8 mouse cellular contexts compared by ENCODE assay signal in the genomic region with DNA sequence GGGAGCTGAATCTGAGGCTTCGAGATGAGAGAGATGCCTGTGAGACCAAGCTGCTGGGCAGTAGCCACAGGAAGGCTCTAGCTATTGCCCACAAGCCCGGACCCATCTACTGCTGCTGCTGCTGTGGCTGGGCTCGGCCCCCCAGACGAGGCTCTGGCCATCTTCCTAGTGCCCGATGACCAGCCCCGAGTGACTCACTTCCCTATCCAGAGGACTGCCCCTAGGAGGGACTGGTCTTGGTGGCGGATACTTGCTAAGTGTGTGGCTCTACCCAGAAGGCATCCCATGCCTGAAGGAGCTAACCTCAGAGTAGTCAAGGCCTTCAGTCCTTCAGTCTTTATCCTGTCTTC. TPM values are rescaled to one million over a fixed set of nuclear protein-coding genes. Genes with fewer than 3 reads are reported as not detected.
DNase-seq lines count a peak whose midpoint lies in the region; ATAC-seq lines count a peak whose summit lies in the region.

No protein-coding gene starts in this region.

- H3K27me3 ChIP-seq in hindbrain, embryonic 13.5 days: peaks cover 62% of the 10 kb centered on the region
- peaks cover 59% of the 10 kb centered on the region for H3K27me3 ChIP-seq in hindbrain, embryonic 12.5 days
- H3K27me3 ChIP-seq in limb, embryonic 13.5 days: peaks cover 54% of the 10 kb centered on the region
- H3K27me3 ChIP-seq in hindbrain, embryonic 11.5 days (ENCODE audit: control insufficient read depth, insufficient read depth, low read length): peaks cover 59% of the 10 kb centered on the region

- WGBS in hindbrain, embryonic 13.5 days: 66% methylated on average over 7 of the region's 7 CpGs
- 74% methylated on average over 7 of the region's 7 CpGs for WGBS in hindbrain, embryonic 12.5 days
- WGBS in limb, embryonic 13.5 days: 75% methylated on average over 7 of the region's 7 CpGs
- WGBS in hindbrain, embryonic 11.5 days: 78% methylated on average over 7 of the region's 7 CpGs

- H3K4me1 ChIP-seq in hindbrain, embryonic 13.5 days (replicated peaks): peaks cover 65% of the 10 kb centered on the region
- peaks cover 55% of the 10 kb centered on the region for H3K4me1 ChIP-seq in hindbrain, embryonic 12.5 days
- peaks cover 66% of the 10 kb centered on the region for H3K4me1 ChIP-seq in limb, embryonic 13.5 days
- peaks cover 11% of the 10 kb centered on the region for H3K4me1 ChIP-seq in hindbrain, embryonic 11.5 days (replicated peaks; ENCODE audit: control insufficient read depth, insufficient read depth, low read length)

- H3K27ac ChIP-seq in hindbrain, embryonic 13.5 days: no peak overlapping the region
- H3K27ac ChIP-seq in hindbrain, embryonic 12.5 days: no peak overlapping the region
- H3K27ac ChIP-seq in limb, embryonic 13.5 days: peak overlapping the region; percentile 39; the same call in 1 of the 2 replicates
- H3K27ac ChIP-seq in hindbrain, embryonic 11.5 days (ENCODE audit: low read depth, low read length): no peak overlapping the region

- H3K9me3 ChIP-seq in hindbrain, embryonic 13.5 days: no peaks in the 10 kb centered on the region
- no peaks in the 10 kb centered on the region for H3K9me3 ChIP-seq in hindbrain, embryonic 12.5 days (replicated peaks)
- H3K9me3 ChIP-seq in limb, embryonic 13.5 days: no peaks in the 10 kb centered on the region
- H3K9me3 ChIP-seq in hindbrain, embryonic 11.5 days (ENCODE audit: control insufficient read depth, low read length): no peaks in the 10 kb centered on the region

- DNase-seq in adipocyte (ENCODE audit: low spot score): peak; percentile 63
- DNase-seq in fibroblast of lung, adult 2 months (ENCODE audit: low read depth): peak; percentile 69
- no peak for DNase-seq in ovary, adult 18-20 months (ENCODE audit: low spot score)
- no peak for DNase-seq in hindbrain, embryonic 11.5 days (ENCODE audit: low spot score)

- H3K36me3 ChIP-seq in hindbrain, embryonic 13.5 days: peaks cover 18% of the 10 kb centered on the region
- peaks cover 17% of the 10 kb centered on the region for H3K36me3 ChIP-seq in hindbrain, embryonic 12.5 days
- peaks cover 20% of the 10 kb centered on the region for H3K36me3 ChIP-seq in limb, embryonic 13.5 days
- H3K36me3 ChIP-seq in hindbrain, embryonic 11.5 days (ENCODE audit: control insufficient read depth, insufficient read depth, low read length): 0 out of 2 replicates have a peak, but pooled peaks cover 4% of the 10 kb centered on the region

- H3K4me3 ChIP-seq in hindbrain, embryonic 13.5 days: peak overlapping the region; percentile 5; the same call in 1 of the 2 replicates
- H3K4me3 ChIP-seq in hindbrain, embryonic 12.5 days: no peak overlapping the region
- 0 out of 2 replicates have a peak overlapping the region, but pooled peaks have one; percentile 33 for H3K4me3 ChIP-seq in limb, embryonic 13.5 days
- no peak overlapping the region for H3K4me3 ChIP-seq in hindbrain, embryonic 11.5 days (ENCODE audit: low read depth, low read length)

- no peak overlapping the region for H3K9ac ChIP-seq in hindbrain, embryonic 13.5 days
- no peak overlapping the region for H3K9ac ChIP-seq in hindbrain, embryonic 12.5 days
- peak overlapping the region; percentile 61 for H3K9ac ChIP-seq in limb, embryonic 13.5 days
- no peak overlapping the region for H3K9ac ChIP-seq in hindbrain, embryonic 11.5 days (ENCODE audit: low read depth, low read length)

- no peak overlapping the region for H3K4me2 ChIP-seq in hindbrain, embryonic 13.5 days
- H3K4me2 ChIP-seq in hindbrain, embryonic 12.5 days (replicated peaks): no peak overlapping the region; the same call in 1 of the 2 replicates
- peak overlapping the region; percentile 60 for H3K4me2 ChIP-seq in limb, embryonic 13.5 days (replicated peaks)
- H3K4me2 ChIP-seq in hindbrain, embryonic 11.5 days (replicated peaks; ENCODE audit: low read depth, low read length): no peak overlapping the region

- no peak for ATAC-seq in hindbrain, embryonic 13.5 days (ENCODE audit: low FRiP score)
- ATAC-seq in hindbrain, embryonic 12.5 days (ENCODE audit: low FRiP score): no peak
- no peak for ATAC-seq in limb, embryonic 13.5 days (ENCODE audit: low FRiP score, low read depth)
- ATAC-seq in activated CD4-positive, CD25-positive, alpha-beta regulatory T cell, adult 4 months: no peak
- ATAC-seq in hindbrain, embryonic 11.5 days (ENCODE audit: low FRiP score): no peak

RNA-seq across cellular contexts. Expression of gene Cd151, which starts 1.2 kb away (rescaled TPM):
- 18.4 and 19.3 TPM in 2 replicates for polyA plus RNA-seq in hindbrain, embryonic 13.5 days (2015; fragmentation: Nextera tagmentation; extraction: Ambion mirVana)
- polyA plus RNA-seq in hindbrain, embryonic 12.5 days (2016; fragmentation: Nextera tagmentation; extraction: Ambion mirVana): 14.4 and 17.3 TPM in 2 replicates
- polyA plus RNA-seq in limb, embryonic 13.5 days (2015; fragmentation: Nextera tagmentation; extraction: Ambion mirVana): 12.6 and 14.6 TPM in 2 replicates
- polyA plus RNA-seq in activated CD4-positive, CD25-positive, alpha-beta regulatory T cell, adult 4 months (2017; shearing (Covaris generic)): 1 to 10 TPM; 8.3 to 8.7 TPM
- 40.1 and 57.9 TPM in 2 replicates for polyA plus RNA-seq in hindbrain, embryonic 11.5 days (2014; fragmentation: Nextera tagmentation; extraction: Ambion mirVana)

RNA-seq across cellular contexts. Expression of gene Cracr2b, which starts 5.1 kb away (rescaled TPM):
- polyA plus RNA-seq in hindbrain, embryonic 13.5 days (2015; fragmentation: Nextera tagmentation; extraction: Ambion mirVana): 6.9 and 7.2 TPM in 2 replicates
- polyA plus RNA-seq in hindbrain, embryonic 12.5 days (2016; fragmentation: Nextera tagmentation; extraction: Ambion mirVana): 7.7 and 8.9 TPM in 2 replicates
- polyA plus RNA-seq in limb, embryonic 13.5 days (2015; fragmentation: Nextera tagmentation; extraction: Ambion mirVana): 13.5 and 14.3 TPM in 2 replicates
- polyA plus RNA-seq in activated CD4-positive, CD25-positive, alpha-beta regulatory T cell, adult 4 months (2017; shearing (Covaris generic)): not detected
- 4.4 and 4.5 TPM in 2 replicates for polyA plus RNA-seq in hindbrain, embryonic 11.5 days (2014; fragmentation: Nextera tagmentation; extraction: Ambion mirVana)

RNA-seq across cellular contexts. Expression of gene Polr2l, which starts 8.9 kb away (rescaled TPM):
- polyA plus RNA-seq in hindbrain, embryonic 13.5 days (2015; fragmentation: Nextera tagmentation; extraction: Ambion mirVana): 86.5 and 88.1 TPM in 2 replicates
- polyA plus RNA-seq in hindbrain, embryonic 12.5 days (2016; fragmentation: Nextera tagmentation; extraction: Ambion mirVana): 62.0 and 69.0 TPM in 2 replicates
- polyA plus RNA-seq in limb, embryonic 13.5 days (2015; fragmentation: Nextera tagmentation; extraction: Ambion mirVana): 63.4 and 64.3 TPM in 2 replicates
- 10 to 100 TPM; 22.3 to 22.6 TPM for polyA plus RNA-seq in activated CD4-positive, CD25-positive, alpha-beta regulatory T cell, adult 4 months (2017; shearing (Covaris generic))
- polyA plus RNA-seq in hindbrain, embryonic 11.5 days (2014; fragmentation: Nextera tagmentation; extraction: Ambion mirVana): 71.5 and 74.0 TPM in 2 replicates

RNA-seq across cellular contexts. Expression of gene Tspan4, which starts 9.0 kb away (rescaled TPM):
- 34.1 and 35.5 TPM in 2 replicates for polyA plus RNA-seq in hindbrain, embryonic 13.5 days (2015; fragmentation: Nextera tagmentation; extraction: Ambion mirVana)
- 30.1 and 31.1 TPM in 2 replicates for polyA plus RNA-seq in hindbrain, embryonic 12.5 days (2016; fragmentation: Nextera tagmentation; extraction: Ambion mirVana)
- 70.5 and 71.2 TPM in 2 replicates for polyA plus RNA-seq in limb, embryonic 13.5 days (2015; fragmentation: Nextera tagmentation; extraction: Ambion mirVana)
- polyA plus RNA-seq in activated CD4-positive, CD25-positive, alpha-beta regulatory T cell, adult 4 months (2017; shearing (Covaris generic)): 1 to 10 TPM; 1.5 to 2.7 TPM
- polyA plus RNA-seq in hindbrain, embryonic 11.5 days (2014; fragmentation: Nextera tagmentation; extraction: Ambion mirVana): 29.6 and 31.4 TPM in 2 replicates

RNA-seq across cellular contexts. Expression of gene Pnpla2, which starts 11.0 kb away (rescaled TPM):
- polyA plus RNA-seq in hindbrain, embryonic 13.5 days (2015; fragmentation: Nextera tagmentation; extraction: Ambion mirVana): 18.7 TPM in 2 replicates
- 16.2 and 19.1 TPM in 2 replicates for polyA plus RNA-seq in hindbrain, embryonic 12.5 days (2016; fragmentation: Nextera tagmentation; extraction: Ambion mirVana)
- 13.9 and 14.7 TPM in 2 replicates for polyA plus RNA-seq in limb, embryonic 13.5 days (2015; fragmentation: Nextera tagmentation; extraction: Ambion mirVana)
- polyA plus RNA-seq in activated CD4-positive, CD25-positive, alpha-beta regulatory T cell, adult 4 months (2017; shearing (Covaris generic)): 10 to 100 TPM; 58.2 to 70.2 TPM
- 13.7 and 14.2 TPM in 2 replicates for polyA plus RNA-seq in hindbrain, embryonic 11.5 days (2014; fragmentation: Nextera tagmentation; extraction: Ambion mirVana)

Comparison
In these comparisons a context has a peak if more than half of its experiments do, and no peak if none do; other contexts are left out.
1. H3K4me3 ChIP-seq: peak in hindbrain, embryonic 13.5 days (single experiment) and limb, embryonic 13.5 days (single experiment); none in hindbrain, embryonic 12.5 days (single experiment) and hindbrain, embryonic 11.5 days (single experiment).
2. DNase-seq: peak in adipocyte (single experiment) and fibroblast of lung, adult 2 months (single experiment); none in ovary, adult 18-20 months (single experiment) and hindbrain, embryonic 11.5 days (single experiment).